14 mouse cellular contexts compared by ENCODE assay signal in genomic region chr8:69272435-69272834, GRCm38 (mm10). TPM values are rescaled to one million over a fixed set of nuclear protein-coding genes. Genes with fewer than 3 reads are reported as not detected.
"Had no signal": no experiment of that assay in that cellular context is flagged by ENCODE, and none has a peak within 500 bp of the region (broad histone marks: within the 10 kb centered on the region; RNA-seq: fewer than 3 reads in every experiment).

No protein-coding gene starts in this region.

- DNase-seq: kidney, adult 2 months; kidney, postnatal 25 days; layer of hippocampus, adult 9-11 months; liver; lung, adult 18-20 months; lung, postnatal 10 days; lung, postnatal 36 days; thymus, adult 18-20 months; thymus, postnatal 4 days had no signal

- ATAC-seq: intestine, postnatal 0 days; liver, embryonic 12.5 days; midbrain, embryonic 13.5 days; midbrain, embryonic 16.5 days had no signal

RNA-seq across cellular contexts. Expression of gene D130040H23Rik, which starts 1.6 kb away (rescaled TPM):
- polyA plus RNA-seq: small intestine, adult 2 months had no signal
